Mouse (Mus musculus) 416B (cell line): ENCODE results near the gene Sox5.

Experiments
- DNase-seq: peaks from one replicate; pipeline ENCODE4 v3.0.0; 2011; ENCODE audit warnings: low read depth

Sox5 gene

GRCm38 (mm10) chr6:144042936-144043335 is 738.8 kb downstream of the Sox5 start:
- DNase-seq, result no peak

GRCm38 (mm10) chr6:144041941-144042340 is 739.8 kb downstream of the Sox5 start:
- DNase-seq, result no peak

- no peak for DNase-seq
Measured at GRCm38 (mm10) chr6:144041188-144041587, 740.6 kb downstream of the Sox5 start.

DNA sequence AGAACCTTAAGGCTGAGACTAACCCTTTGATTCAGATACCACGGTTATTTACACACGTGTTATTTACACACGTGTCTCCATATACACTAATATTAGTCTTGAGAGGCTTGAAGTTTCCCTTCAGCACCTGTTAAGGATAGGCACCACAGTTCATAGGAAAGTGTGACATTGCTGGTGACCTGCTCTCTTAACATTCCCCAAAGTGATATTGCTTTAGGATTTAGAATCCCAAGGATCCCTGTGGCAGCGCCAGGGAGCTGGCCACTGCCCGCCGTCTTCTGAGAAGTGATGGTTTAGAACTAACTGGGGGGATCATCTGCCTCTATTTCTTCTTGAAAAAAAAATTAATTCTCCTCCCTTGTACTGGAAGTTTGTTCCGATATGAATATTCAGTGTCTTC is 741.4 kb downstream of the Sox5 start:
- no peak for DNase-seq

DNA sequence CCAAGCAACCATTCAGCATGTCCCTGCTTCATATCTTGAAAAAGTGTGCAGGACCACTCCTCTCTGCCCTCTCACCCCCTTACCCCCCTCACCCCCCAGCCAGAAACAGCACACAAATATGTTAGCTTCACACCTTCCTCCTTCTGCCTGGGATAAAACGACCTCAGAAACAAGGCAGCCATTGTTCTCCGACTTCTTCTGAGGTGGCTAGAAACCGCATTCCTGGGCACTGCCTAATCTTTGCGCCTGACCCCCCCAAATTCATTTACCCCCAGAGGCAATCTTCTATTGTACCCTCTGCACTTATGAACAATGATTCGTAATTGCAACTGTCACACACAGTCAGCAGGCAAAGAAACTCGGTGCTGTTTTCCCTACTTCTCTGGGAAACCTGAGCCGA is 742.6 kb downstream of the Sox5 start:
- DNase-seq, result no peak

- no peak for DNase-seq
Measured at GRCm38 (mm10) chr6:144033191-144033590, 748.6 kb downstream of the Sox5 start.

- DNase-seq, result no peak
Measured at GRCm38 (mm10) chr6:144016929-144017328, 764.8 kb downstream of the Sox5 start.

GRCm38 (mm10) chr6:144011880-144012524 is 769.8 kb downstream of the Sox5 start:
- DNase-seq, result peak; percentile 58

GRCm38 (mm10) chr6:144010995-144011394 is 770.8 kb downstream of the Sox5 start:
- DNase-seq, result peak; percentile 6

- DNase-seq, result peak; percentile 5
Measured at GRCm38 (mm10) chr6:144010285-144010684, 771.5 kb downstream of the Sox5 start.

DNA sequence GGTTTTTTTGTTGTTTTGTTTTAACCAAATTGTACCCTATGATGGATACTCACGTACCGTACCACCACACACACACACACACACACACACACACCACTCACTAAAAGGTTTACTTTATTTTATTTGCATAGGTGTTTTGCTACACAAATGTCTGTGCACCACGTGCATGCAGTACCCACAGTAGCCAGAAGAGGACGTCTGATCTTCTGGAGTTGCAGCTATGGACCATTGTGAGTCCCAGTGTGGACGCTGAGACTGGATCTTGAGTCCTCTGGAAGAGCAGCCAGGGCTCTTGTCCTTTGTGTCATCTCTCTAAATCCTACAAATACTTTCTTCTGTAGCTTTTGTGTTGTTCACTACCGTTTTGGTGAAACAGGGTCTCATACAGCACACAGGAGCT is 776.6 kb downstream of the Sox5 start:
- DNase-seq, result no peak

DNA sequence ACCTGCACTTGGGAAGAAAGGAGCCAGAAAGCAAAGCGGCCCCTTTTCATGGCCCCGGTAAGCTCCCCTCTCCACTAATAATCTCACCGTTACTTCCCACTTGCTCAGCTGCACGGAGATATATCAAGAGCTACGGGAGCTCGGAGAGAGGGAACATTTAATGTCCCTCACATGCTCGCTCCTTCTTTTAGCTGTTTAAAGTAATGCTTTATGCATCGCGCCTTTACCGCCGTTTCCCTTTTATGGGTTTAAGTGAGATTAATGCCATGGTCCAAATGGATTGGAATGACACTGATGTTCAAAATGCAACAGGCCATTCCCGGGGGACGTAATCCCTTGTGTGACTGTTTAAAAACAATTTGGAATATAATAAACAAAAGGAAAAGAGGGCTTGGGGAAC is 783.6 kb downstream of the Sox5 start:
- no peak for DNase-seq

- no peak for DNase-seq
Measured at GRCm38 (mm10) chr6:143997616-143998015, 784.2 kb downstream of the Sox5 start.

DNA sequence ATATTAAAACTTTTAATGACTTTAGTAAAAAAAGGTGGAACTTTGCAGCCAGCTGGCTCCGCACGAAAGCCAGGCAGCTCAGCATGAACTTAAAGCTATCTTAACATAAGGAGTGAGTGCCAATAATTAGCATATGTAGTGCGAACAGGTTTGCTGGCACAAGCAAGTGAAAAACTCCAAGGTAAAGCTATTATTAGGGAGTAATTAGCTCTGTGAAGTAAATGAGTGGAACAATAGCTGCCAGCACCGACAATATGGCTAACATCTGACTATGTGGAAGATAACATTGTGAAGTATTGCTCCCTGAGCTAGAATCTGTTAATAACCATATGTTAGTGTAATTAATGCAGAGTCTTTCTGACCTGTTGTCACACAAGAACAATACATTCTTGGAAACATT is 786.7 kb downstream of the Sox5 start:
- no peak for DNase-seq

GRCm38 (mm10) chr6:143987548-143987947 is 794.2 kb downstream of the Sox5 start:
- no peak for DNase-seq

GRCm38 (mm10) chr6:143980131-143980530 is 801.6 kb downstream of the Sox5 start:
- no peak for DNase-seq

DNA sequence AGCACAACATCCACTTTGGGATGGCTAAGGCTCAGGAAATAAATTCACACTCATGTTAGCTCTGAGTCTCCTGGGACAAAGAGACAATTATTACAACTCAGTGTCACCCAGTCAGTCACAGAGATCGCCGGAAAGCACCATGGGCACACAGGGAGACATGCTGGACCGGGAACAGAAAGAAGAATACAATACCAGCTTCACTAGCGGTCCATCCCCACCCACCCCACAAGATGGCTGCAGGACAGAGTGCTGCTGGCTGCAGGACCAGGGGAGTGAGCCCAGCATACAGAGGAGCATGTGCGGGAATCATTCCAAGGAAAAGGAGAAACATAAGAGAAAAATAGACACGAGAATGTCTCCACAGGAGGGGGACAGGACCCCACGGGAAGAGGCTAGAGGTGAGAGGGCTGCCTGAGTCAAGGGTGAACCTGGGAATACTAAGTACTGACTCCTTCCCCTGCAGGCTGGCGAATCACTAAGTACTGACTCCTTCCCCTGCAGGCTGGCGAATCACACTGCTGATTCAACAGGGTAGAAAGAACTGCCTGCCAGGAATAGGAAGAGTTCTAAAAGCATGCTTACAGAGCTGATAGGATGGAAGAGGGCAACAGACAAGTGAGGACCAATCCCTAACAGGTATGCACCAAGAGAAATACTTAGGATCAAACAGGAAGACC is 813.9 kb downstream of the Sox5 start:
- no peak for DNase-seq

DNA sequence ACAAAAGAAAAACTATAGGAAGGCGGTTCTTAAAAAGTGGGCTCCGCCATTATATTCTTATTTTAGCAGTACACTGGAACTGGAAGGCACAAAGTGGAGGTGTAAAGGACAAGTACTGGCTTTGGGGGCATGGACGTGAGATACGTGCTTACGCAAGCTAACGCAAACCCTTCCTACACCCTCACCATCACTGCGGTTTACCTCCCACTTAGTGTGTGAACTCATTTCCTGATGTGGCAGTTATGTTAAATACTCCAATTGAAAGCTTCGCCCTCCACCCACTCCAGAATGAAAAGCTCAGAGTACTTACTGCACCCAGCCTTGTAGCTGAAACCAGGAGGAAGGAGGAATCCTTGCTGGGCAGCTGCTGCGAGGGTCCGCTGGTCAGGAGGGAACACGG is 821.3 kb downstream of the Sox5 start:
- DNase-seq, result peak; percentile 13

DNA sequence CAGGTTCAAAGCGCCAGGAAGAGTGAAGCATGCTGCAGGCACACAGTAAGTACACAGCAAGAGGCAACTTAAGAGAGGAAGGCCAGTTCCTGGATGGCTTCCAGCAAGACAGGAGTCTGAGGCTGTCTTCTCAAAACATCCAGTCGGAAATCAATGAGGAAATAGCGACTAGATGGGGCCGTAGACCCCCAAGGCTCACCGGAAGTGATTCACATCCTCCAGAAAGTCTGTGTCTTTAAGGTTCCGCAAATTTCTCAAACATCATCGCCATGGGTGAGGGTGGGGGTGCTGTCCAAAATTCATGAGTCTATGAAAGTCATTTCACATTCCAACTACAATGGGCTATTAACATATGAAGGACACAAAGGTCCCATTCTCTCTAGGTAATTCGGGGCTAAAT is 821.7 kb downstream of the Sox5 start:
- DNase-seq, result peak; percentile 56

GRCm38 (mm10) chr6:143958372-143958771 is 823.4 kb downstream of the Sox5 start:
- DNase-seq, result no peak

DNA sequence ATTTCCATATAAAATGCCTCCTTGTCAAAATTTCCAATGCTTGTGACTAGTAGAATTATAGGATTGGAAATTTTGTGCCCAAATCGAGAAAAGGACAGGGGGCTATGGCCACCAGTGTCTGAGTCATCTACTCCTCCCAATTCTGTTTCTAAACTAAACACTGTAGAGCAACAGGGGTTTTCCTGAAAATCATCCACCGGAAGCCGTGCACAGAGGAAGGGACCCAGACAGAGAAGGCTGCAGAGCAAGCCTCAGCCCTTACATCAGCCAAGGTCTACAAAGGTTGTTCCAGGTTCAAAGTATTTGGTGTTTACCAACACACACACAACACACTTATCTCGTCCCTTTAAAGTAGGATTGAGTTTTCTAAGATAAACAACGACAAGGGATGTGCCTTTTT is 824.7 kb downstream of the Sox5 start:
- no peak for DNase-seq

DNA sequence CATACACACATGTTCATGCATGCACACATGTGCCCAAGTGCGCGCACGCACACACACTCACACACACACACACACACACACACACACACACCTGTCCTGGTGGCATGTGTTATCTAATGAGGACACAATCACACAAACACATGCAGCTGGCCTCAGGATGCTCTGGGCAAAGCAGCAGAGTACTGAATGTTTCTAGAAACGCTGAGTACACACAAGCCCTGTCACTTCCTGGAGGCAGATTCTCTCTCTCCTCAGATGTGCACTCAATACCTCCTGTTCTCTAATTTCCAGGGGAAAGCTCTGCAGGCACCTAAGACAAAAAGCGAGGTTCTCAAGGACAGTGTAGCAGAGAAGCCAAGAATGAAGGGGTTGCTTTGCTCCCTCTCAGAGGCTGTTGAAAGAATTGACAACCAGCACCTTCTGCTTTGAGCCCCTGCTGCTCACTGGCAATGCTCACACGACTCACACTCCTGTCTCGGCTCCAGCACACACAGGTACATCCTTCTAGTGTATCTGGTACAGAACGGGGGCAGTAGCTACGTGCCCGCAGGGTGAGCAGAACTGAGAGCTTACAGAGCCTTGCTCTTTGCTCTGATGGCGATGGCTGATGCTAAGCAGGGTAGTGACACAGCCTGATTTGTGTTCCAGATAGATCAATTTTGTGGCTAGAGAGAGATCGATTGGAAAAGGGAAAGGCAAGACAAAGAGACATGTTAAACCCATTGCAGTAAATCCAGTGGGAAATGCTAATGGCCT is 833.0 kb downstream of the Sox5 start:
- no peak for DNase-seq

DNA sequence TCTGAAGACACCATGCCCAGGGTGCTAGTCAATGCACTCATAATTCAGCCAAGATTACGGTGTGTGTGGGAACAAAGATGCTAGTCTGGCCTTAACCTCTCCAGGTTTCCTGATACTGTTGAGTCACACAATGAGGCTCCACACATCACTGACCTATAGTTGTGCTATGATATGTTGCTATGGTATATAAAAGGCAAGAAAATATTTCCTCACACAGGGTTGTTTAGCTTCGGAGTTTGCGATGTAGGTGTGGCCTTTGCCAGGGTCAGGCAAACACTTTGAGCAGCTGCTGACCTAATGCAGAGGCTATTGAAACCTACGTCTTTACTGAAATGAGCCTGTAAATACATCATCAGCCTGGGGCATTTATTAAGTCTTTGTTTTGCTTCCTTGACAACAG is 833.7 kb downstream of the Sox5 start:
- DNase-seq, result no peak
